Mouse (Mus musculus) c-Kit-negative CD71-positive TER-119-positive erythroid progenitor cells, embryonic 14.5 days (primary cell): Measurements from ENCODE around the gene Tgfbr2.

Experiments
- DNase-seq: peaks from one replicate; pipeline ENCODE4 v3.0.0-alpha.2; 2013; ENCODE audit warnings: low read depth, low spot score

Gene Tgfbr2

DNA sequence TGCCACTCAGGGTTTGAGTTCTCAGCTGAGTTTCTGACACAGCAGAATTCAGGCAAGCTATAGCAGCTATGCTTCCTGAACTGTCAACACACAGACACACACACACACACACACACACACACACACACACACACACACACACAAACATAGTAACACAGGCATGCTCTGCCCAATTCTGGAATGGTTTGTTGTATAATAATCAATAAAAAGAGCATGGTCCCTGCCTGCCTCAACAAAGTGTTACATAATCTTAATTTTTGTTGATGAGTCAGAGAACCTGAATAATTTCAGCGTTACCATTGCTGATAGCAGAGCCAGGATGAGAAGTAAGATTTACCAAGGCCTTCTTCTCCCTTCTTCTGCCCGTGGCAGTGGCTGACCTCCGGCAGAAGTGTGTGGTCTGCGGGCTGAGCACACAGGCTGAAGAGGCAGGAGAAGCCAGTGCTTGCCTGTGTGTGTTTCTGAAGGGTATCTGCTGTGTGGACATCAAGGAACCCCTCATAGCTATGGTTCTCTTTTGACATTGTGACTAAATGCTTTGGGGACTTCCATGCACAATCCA lies 18.8 kb upstream of the Tgfbr2 start:
- DNase-seq: no peak

DNA sequence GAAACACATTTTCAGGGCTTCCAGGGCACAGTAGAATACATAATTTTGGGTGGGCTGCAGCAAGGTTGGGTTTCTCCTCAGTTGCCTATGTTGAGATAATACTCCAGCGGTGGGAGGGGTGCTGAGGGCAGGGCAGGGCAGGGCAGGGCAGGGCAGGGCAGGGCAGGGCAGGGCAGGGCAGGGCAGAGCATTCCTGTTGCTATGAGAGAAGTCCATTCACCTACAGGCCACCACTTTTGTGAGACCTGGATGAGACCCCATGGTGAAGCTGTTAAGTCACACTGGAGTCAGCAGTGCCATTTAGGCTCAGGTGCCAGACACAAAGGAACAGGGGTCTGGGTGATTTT lies 18.3 kb upstream of the Tgfbr2 start:
- no peak for DNase-seq

- no peak for DNase-seq
These were observed 17.8 kb upstream of the Tgfbr2 start for GRCm38 (mm10) chr9:116192826-116193534.

- DNase-seq: no peak
These were observed 17.1 kb upstream of the Tgfbr2 start for GRCm38 (mm10) chr9:116192253-116192652.

DNA sequence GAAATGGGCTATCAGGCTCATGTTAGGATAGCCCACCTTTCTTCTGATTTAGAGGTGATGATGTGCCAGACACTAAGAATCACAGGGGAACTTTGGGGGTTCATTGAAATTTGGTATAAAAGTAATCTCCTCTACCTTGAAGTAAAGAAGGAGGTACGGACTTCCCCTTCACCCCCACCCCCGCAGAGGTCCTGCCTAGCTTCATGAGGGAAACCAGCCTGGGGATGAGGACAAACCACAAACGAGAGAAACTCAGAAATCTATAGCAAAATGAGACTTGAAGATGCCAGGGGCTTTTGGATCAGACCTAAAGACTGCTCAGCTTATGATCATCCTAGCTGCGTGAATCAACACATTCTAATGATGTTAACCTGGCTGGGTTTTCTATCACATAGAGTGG lies 14.7 kb upstream of the Tgfbr2 start:
- DNase-seq: no peak

GRCm38 (mm10) chr9:116188952-116189666 lies 13.9 kb upstream of the Tgfbr2 start:
- DNase-seq: no peak

- DNase-seq: no peak
These were observed 12.1 kb upstream of the Tgfbr2 start for GRCm38 (mm10) chr9:116187181-116187731.

DNA sequence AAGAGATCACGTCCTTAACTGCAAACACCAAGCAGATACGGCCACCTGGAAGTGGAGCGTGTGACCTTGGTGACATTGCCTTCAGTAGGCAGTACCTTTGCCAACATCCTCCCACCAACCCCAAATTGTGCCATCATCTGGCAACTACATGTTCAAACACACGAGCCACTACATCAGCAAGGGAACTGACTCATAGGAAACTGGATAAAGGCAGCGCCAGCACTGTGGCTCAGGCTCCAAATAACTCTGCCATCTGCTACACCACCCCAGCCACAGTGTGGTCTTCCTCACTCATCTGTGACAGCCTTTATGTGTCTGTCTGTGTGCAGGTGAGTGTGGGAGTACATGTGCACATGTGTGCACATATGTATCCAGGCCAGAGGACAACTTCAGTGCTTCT lies 9.7 kb upstream of the Tgfbr2 start:
- no peak for DNase-seq

DNA sequence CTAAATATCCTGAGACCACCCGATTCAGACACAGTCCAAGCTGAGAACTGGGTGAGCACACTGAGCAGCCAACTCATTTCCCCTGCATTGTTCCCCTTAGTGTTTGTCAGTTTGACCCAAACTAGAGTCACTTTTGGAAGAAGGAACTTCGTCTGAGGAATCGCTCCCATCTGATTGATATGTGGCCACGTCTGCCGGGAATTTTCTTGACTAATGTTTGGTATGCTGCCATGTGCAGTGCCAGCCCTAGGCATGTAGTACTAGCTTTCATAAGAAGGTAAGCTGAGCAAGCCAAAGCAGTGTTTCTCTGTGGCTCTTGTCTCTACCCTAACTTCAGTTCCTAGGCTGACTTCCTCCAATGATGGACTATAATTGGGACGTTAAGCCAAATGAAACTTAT lies 7.9 kb upstream of the Tgfbr2 start:
- no peak for DNase-seq

- no peak for DNase-seq
These were observed 6.4 kb upstream of the Tgfbr2 start for GRCm38 (mm10) chr9:116181608-116182007.

DNA sequence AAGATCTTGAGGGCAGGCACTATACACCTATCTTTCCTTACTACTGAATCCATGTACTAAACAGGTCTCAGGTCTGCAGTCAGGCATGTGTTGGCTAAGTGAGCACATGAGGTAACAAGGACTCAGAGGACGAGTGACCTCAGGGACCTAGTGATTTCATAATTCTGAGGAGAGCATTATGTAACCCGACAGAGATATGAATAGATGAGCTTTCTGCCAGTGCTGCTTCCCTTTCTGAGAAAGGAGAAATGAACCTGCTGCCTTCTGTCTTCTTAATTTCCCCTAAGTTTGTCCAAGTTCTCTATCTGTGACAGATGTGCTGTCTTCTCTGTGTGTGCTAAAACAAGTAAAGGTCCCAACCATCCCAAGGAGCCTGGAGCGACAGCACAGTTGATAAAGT lies 3.0 kb upstream of the Tgfbr2 start:
- no peak for DNase-seq

- no peak for DNase-seq
These were observed 1.9 kb upstream of the Tgfbr2 start for GRCm38 (mm10) chr9:116177108-116177507.

DNA sequence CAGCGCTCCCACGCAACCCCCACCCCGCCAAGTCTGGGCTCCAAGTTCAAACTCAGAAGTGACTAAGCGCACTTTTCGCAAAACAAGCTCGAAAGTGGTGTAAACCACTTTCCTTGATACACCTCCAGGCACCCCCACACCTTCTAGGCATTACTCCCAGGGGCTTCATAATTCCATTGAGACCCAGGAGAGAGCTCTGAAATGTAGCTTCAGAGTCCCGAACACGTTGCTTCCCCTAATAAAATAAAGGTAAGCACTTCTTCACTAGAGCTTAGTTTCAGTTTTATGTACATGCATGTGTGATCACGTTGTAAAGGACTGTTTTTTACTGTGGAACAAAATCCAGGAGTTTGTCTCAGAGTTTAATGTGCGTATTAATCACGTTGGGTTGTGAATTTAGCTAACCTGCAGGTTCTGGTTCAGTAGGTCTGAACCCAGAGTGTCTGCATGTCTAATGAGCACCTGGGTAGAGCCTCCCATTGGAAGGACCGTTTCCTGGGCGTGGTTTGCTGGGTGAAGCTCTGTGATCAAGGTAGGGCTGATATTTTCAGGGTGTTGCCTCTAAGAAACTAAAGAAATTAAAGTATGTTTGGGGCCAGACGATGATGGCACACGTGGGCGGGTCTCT lies 442 bp upstream of the Tgfbr2 start:
- DNase-seq: no peak

GRCm38 (mm10) chr9:116173473-116174170 lies 1.5 kb downstream of the Tgfbr2 start:
- no peak for DNase-seq

DNA sequence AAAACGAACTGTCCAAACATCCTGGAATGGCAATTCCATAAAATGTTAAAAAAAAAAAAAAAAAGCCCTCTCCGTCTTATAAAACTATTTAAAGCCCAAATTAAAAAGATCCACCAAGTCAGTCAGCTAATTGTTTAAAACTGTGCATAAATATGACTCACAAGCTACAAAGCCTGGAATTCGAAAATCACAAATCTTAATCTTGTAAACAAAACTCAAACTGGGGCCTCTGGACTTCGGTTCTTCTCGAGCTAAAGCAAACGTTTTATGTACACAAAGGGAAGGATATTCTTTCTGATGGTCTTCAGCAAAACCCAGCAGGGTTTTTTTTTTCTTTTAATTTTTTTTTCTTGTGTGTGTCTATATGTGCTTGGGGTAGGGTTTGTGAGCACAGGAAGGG lies 2.1 kb downstream of the Tgfbr2 start:
- DNase-seq: no peak

DNA sequence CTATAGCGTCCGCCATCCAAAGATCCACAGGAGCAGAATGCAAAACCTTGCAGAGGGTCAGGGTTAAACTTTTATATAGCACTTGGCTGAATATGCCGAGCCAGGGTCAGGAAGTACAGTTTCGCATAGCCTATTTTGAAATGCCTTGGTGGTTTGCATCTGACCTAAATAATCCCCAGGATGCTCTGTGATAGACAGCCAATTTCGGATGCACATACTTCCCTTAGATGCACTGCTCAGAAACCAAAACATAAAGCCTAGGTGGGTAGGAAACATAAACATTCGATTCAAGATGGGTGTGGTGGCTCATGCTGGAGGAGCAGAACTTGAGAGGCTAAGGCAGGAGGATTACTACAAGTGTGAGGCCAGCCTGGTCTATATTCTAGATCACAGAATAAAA lies 6.1 kb downstream of the Tgfbr2 start:
- DNase-seq: no peak

DNA sequence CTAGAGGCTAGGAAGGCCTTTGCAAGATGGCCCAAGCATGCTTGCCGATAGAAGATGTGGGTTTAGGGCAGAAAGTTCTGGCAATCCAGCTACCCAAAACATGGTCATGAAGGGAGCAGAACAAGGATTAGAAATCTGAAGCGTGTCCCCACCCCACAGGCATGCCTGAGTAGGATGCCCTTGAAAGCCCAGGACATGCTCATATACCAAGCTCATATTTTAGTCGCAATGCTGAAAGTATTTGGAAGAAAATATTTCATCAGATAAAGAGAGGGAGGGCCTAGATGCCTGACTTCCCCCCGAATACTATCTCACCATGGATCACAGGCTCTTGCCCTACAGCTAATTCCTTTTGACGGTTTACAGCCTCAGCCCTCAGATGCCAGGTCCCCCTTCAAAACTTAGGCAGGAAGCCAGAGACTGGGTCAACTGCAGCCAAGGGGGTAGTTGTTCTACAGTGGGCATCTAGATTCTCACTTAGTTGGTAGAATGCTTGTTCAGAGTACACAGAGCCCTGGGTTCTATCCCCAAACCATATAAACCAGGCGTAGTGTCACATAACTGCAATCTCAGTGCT lies 7.8 kb downstream of the Tgfbr2 start:
- no peak for DNase-seq

- no peak for DNase-seq
These were observed 8.8 kb downstream of the Tgfbr2 start for GRCm38 (mm10) chr9:116166363-116166762.

DNA sequence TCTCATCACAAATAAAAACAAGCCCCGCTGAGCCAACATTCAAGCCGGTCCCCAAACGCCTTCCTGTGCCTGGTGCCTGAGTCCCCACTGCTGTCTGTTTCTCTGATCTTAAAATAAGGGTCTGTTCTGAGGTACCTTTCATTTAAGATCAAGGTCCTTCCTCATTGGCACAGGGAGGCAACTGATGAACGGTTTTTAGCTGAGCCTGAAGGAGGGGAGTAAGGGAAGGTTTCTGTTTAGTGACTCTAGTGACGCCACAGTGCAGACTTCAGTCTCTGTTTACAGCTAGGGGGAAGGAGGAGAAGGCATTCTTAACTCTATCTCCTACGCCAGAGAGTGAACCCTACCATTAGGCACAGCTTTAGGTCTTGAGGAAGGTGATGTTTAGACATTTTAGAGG lies 11.3 kb downstream of the Tgfbr2 start:
- no peak for DNase-seq

GRCm38 (mm10) chr9:116162866-116163374 lies 12.2 kb downstream of the Tgfbr2 start:
- no peak for DNase-seq

DNA sequence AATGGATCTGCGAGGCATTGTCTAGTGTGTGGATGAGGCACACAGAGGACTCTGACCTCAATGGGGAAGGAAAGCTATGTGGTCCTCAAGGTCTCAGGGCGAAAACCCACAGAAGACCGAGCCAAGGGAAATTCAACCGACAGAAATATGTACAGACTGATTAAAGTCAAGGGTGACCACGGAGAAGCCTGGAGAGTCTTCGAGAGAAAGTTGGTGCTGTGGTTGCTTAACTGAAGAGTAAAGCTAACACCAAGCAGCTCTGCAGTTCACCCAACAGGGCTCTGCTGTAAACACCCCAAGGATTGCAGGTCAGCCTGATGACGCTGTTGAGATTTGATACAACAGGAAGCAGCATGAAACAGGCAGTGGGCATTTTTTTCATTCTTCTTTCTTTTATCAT lies 14.3 kb downstream of the Tgfbr2 start:
- no peak for DNase-seq
